Mouse (Mus musculus) lung, postnatal 0 days (tissue): Measurements from ENCODE around the gene Gm37240.

Experiments
- CTCF ChIP-seq: IDR thresholded peaks from 2 replicates; pipeline ENCODE4 v1.5.1; 2016; ENCODE audit warnings: antibody characterized with exemption, mild to moderate bottlenecking
- EP300 ChIP-seq: IDR thresholded peaks from 2 replicates; pipeline ENCODE4 v1.6.1; 2016; ENCODE audit warnings: antibody characterized with exemption, mild to moderate bottlenecking, control low read depth

GRCm38 (mm10) chr3:85923343-85923742 is 36.0 kb upstream of the Gm37240 start:
- TF ChIP-seq CTCF, result no peak
- TF ChIP-seq EP300, result no peak
